Mouse (Mus musculus): ENCODE results near the gene Sp1.

Gene Sp1

GRCm38 (mm10) chr15:102405489-102406195 is at the start of gene Sp1:
Sp1 (plus strand) TSS chr15:102406143.
- in situ Hi-C loops (cut with MboI, MseI) = no loop called here

- in situ Hi-C loops (cut with MboI, MseI) = no loop called here
Measured at GRCm38 (mm10) chr15:102356501-102357325, 49.2 kb upstream of the Sp1 start.

DNA sequence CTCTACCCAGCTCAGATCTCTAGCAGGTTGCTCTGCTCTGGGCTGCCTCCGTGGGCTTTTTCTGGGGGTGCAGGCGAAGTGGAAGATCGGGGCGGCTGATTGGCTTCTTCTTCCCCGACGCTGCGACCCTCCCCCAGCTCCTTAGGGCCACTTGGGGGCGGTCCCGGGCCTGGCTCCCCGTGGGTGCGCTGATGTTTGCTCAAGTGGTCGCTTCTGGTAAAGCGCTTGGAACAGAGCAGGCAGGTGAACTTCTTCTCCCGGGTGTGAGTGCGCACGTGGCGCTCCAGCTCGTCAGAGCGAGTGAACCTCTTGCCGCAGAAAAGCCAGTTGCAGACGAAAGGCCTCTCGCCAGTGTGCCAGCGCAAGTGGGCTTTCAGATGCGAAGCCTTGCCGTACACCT is 47.8 kb upstream of the Sp1 start:
- in situ Hi-C loops (cut with MboI, MseI) = no loop called here

GRCm38 (mm10) chr15:102358834-102359233 is 47.1 kb upstream of the Sp1 start:
- in situ Hi-C loops (cut with MboI, MseI) = no loop called here

GRCm38 (mm10) chr15:102362648-102363047 is 43.3 kb upstream of the Sp1 start:
- in situ Hi-C loops (cut with MboI, MseI) = no loop called here

- in situ Hi-C loops (cut with MboI, MseI) = no loop called here
Measured at GRCm38 (mm10) chr15:102364678-102365077, 41.3 kb upstream of the Sp1 start.

GRCm38 (mm10) chr15:102366238-102366637 is 39.7 kb upstream of the Sp1 start:
- in situ Hi-C loops (cut with MboI, MseI) = no loop called here

DNA sequence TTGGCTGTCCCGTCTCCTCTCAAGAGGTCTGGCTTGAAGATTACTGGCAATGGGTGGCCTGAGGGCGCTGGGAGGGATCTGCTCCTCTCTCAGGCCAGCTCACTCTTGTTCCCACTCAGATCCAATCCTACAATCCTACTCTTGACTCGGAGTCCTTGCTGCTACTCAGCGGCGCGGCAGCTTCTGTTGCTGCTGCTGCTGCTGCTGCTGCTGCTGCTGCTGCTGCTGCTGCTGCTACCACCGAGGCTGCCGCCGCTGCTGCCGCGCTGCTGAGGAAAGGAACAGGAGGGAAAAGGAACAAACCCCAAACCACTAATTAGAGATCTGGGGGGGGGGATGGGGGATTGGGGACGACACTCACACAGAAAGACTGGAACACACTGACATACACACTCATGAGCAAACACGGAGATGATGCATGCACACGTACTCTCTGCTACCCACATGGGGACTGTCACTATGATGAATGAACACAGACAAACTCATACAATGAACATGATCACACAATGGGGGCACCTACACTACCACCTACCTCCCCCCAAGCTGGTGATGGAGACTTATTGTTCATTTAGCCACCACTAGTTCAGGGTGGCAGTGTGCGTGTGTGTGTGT is 39.1 kb upstream of the Sp1 start, which contains the start of gene Sp7:
Gene Sp7, minus strand, starts transcription at position 450 of the 612 bp plus-strand sequence.
- in situ Hi-C loops (cut with MboI, MseI) = no loop called here

GRCm38 (mm10) chr15:102369972-102370371 is 36.0 kb upstream of the Sp1 start:
- in situ Hi-C loops (cut with MboI, MseI) = loop anchor here in 1 of 2 experiments (5.0 to 10.0 kb wide), 2 partner anchors 33 to 385 kb away; no protein-coding TSS in a partner anchor

GRCm38 (mm10) chr15:102370727-102371126 is 35.2 kb upstream of the Sp1 start:
- in situ Hi-C loops (cut with MboI, MseI) = loop anchor here in 1 of 2 experiments (5.0 to 10.0 kb wide), 2 partner anchors 33 to 386 kb away; no protein-coding TSS in a partner anchor

- in situ Hi-C loops (cut with MboI, MseI) = loop anchor here (5.0 to 10.0 kb wide), 2 partner anchors 66 to 392 kb away; no protein-coding TSS in a partner anchor
Measured at GRCm38 (mm10) chr15:102376453-102377162, 29.3 kb upstream of the Sp1 start.

DNA sequence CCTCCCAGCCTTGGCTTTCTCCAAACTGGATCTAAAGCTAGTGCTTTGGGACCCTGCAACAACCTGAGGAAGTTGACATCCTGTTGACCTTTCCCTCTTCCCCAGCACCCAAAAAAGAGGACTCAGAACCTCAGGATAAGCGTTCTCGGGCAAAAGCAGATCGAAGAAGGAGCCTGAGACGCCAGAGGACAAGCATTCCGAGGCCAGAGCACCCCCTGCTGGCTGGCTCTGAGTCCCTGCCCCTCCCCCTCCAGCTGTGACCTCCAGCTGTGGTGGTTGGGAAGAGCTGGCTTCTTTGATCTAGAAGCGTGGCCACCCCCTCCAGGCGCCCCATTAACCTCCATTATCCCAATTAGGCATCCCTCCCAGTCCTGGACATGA is 28.8 kb upstream of the Sp1 start:
- in situ Hi-C loops (cut with MboI, MseI) = loop anchor here (5.0 to 10.0 kb wide), 2 partner anchors 65 to 392 kb away; no protein-coding TSS in a partner anchor

GRCm38 (mm10) chr15:102377810-102378262 is 28.1 kb upstream of the Sp1 start:
- in situ Hi-C loops (cut with MboI, MseI) = loop anchor here (5.0 to 10.0 kb wide), 2 partner anchors 64 to 393 kb away; no protein-coding TSS in a partner anchor

GRCm38 (mm10) chr15:102381575-102381974 is 24.4 kb upstream of the Sp1 start:
- in situ Hi-C loops (cut with MboI, MseI) = no loop called here

DNA sequence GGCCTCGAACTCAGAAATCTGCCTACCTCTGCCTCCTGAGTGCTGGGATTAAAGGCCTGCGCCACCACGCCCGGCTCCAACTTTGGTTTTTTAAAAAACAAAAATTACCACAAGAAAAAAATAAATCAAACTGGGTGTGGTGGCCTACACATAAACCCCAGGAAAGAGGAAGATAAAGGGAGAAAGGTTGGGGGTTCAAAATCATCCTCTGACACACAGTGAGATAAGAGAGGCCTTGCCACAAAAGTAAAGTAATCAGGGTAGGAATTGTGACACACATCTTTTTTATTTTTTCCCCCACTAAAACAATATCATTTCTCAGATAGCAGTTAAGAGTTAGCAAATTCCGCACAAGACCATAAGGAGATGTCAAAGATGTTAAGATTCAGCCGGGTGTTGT is 22.3 kb upstream of the Sp1 start:
- in situ Hi-C loops (cut with MboI, MseI) = no loop called here

- in situ Hi-C loops (cut with MboI, MseI) = loop anchor here in 1 of 2 experiments (5.0 kb wide), 1 partner anchor 61 kb away; the partner anchor contains the start of gene Amhr2
Measured at GRCm38 (mm10) chr15:102386640-102387039, 19.3 kb upstream of the Sp1 start.

GRCm38 (mm10) chr15:102388942-102389341 is 17.0 kb upstream of the Sp1 start:
- in situ Hi-C loops (cut with MboI, MseI) = loop anchor here in 1 of 2 experiments (5.0 kb wide), 1 partner anchor 58 kb away; the partner anchor contains the start of gene Amhr2

- in situ Hi-C loops (cut with MboI, MseI) = no loop called here
Measured at GRCm38 (mm10) chr15:102392520-102392919, 13.4 kb upstream of the Sp1 start.

- in situ Hi-C loops (cut with MboI, MseI) = no loop called here
Measured at GRCm38 (mm10) chr15:102393584-102394014, 12.3 kb upstream of the Sp1 start.

DNA sequence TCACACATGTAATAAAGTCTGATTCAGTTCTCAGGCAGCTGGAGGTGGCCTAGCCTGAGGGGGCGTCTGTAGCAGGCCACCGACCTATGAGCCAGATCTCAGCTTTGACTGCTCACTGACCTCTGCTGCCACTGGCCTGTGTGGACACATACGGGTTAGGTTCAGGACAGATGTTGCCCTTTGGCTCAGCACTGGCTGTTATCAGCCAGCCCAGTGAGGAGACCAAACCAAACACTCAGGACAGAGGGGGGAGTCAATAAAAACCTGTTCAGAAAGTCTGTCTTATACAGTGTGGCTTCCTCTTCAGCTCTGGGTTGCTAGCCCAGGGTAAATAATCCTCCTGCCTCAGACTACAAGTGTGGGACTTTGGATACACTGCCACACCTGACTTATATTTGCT is 10.9 kb upstream of the Sp1 start:
- in situ Hi-C loops (cut with MboI, MseI) = no loop called here

- in situ Hi-C loops (cut with MboI, MseI) = no loop called here
Measured at GRCm38 (mm10) chr15:102398629-102399028, 7.3 kb upstream of the Sp1 start.
